Mouse (Mus musculus): ENCODE data around the gene Hecw2. TPM values are rescaled to one million over a fixed set of nuclear protein-coding genes. Genes with fewer than 3 reads are reported as not detected.

The Hecw2 gene
- polyA plus RNA-seq, 1 experiment, result not detected

GRCm38 (mm10) chr1:54126991-54127742 is 67.8 kb downstream of the Hecw2 start:
- no peak for TF ChIP-seq GATA1 (IDR thresholded peaks at IDR 0.05; ENCODE audit: low read length)

- no peak for TF ChIP-seq GATA1 (IDR thresholded peaks at IDR 0.05; ENCODE audit: low read length)
Measured at GRCm38 (mm10) chr1:54122551-54122950, 72.4 kb downstream of the Hecw2 start.

- no peak for TF ChIP-seq GATA1 (IDR thresholded peaks at IDR 0.05; ENCODE audit: low read length)
Measured at GRCm38 (mm10) chr1:54121071-54121730, 73.8 kb downstream of the Hecw2 start.

GRCm38 (mm10) chr1:54119638-54120320 is 75.2 kb downstream of the Hecw2 start:
- no peak for TF ChIP-seq GATA1 (IDR thresholded peaks at IDR 0.05; ENCODE audit: low read length)

- no peak for TF ChIP-seq GATA1 (IDR thresholded peaks at IDR 0.05; ENCODE audit: low read length)
Measured at GRCm38 (mm10) chr1:54118342-54118973, 76.5 kb downstream of the Hecw2 start.

- TF ChIP-seq GATA1 (IDR thresholded peaks at IDR 0.05; ENCODE audit: low read length), result no peak
Measured at GRCm38 (mm10) chr1:54110920-54111605, 83.9 kb downstream of the Hecw2 start.

GRCm38 (mm10) chr1:54109255-54109654 is 85.7 kb downstream of the Hecw2 start:
- TF ChIP-seq GATA1 (IDR thresholded peaks at IDR 0.05; ENCODE audit: low read length), result no peak

- no peak for TF ChIP-seq GATA1 (IDR thresholded peaks at IDR 0.05; ENCODE audit: low read length)
Measured at GRCm38 (mm10) chr1:54106756-54107155, 88.2 kb downstream of the Hecw2 start.

- no peak for TF ChIP-seq GATA1 (IDR thresholded peaks at IDR 0.05; ENCODE audit: low read length)
Measured at GRCm38 (mm10) chr1:54079708-54080107, 115.3 kb downstream of the Hecw2 start.

- no peak for TF ChIP-seq GATA1 (IDR thresholded peaks at IDR 0.05; ENCODE audit: low read length)
Measured at GRCm38 (mm10) chr1:54074456-54074855, 120.5 kb downstream of the Hecw2 start.

GRCm38 (mm10) chr1:54070121-54070520 is 124.8 kb downstream of the Hecw2 start:
- no peak for TF ChIP-seq GATA1 (IDR thresholded peaks at IDR 0.05; ENCODE audit: low read length)

- TF ChIP-seq GATA1 (IDR thresholded peaks at IDR 0.05; ENCODE audit: low read length), result no peak
Measured at GRCm38 (mm10) chr1:54068248-54068647, 126.7 kb downstream of the Hecw2 start.

GRCm38 (mm10) chr1:54065434-54065833 is 129.5 kb downstream of the Hecw2 start:
- no peak for TF ChIP-seq GATA1 (IDR thresholded peaks at IDR 0.05; ENCODE audit: low read length)

- TF ChIP-seq GATA1 (IDR thresholded peaks at IDR 0.05; ENCODE audit: low read length), result no peak
Measured at GRCm38 (mm10) chr1:54061078-54061477, 133.9 kb downstream of the Hecw2 start.

GRCm38 (mm10) chr1:54059731-54060130 is 135.2 kb downstream of the Hecw2 start:
- no peak for TF ChIP-seq GATA1 (IDR thresholded peaks at IDR 0.05; ENCODE audit: low read length)
